Mouse (Mus musculus) thymus, adult 2 months (tissue): Measurements from ENCODE around the gene Megf11. TPM values are rescaled to one million over a fixed set of nuclear protein-coding genes. Genes with fewer than 3 reads are reported as not detected.

Experiments
- DNase-seq: peaks from one replicate; pipeline ENCODE4 v3.0.0; 2021
- H3K27ac ChIP-seq: fragments of 200-500 bp; 2 replicates; pipeline ENCODE4 v1.5.1; 2012; ENCODE audit warnings: low read length, control low read depth; ENCODE audit not compliant: control insufficient read depth, insufficient read depth
- H3K27me3 ChIP-seq: fragments of 200-500 bp; 2 replicates; pipeline ENCODE4 v1.6.1; 2012; ENCODE audit warnings: mild to moderate bottlenecking, low read length, moderate library complexity, mixed read lengths; ENCODE audit not compliant: control insufficient read depth, insufficient read depth
- H3K36me3 ChIP-seq: fragments of 200-500 bp; 2 replicates; pipeline ENCODE4 v1.6.1; 2012; ENCODE audit warnings: mild to moderate bottlenecking, low read length, moderate library complexity; ENCODE audit not compliant: control insufficient read depth, insufficient read depth
- H3K4me1 ChIP-seq: fragments of 200-500 bp; replicated peaks from 2 replicates; pipeline ENCODE4 v1.6.1; 2012; ENCODE audit warnings: low read length; ENCODE audit not compliant: control insufficient read depth, insufficient read depth
- H3K4me3 ChIP-seq: fragments of 200-500 bp; 2 replicates; pipeline ENCODE4 v1.5.1; 2012; ENCODE audit warnings: mild to moderate bottlenecking, low read length, control low read depth, moderate library complexity; ENCODE audit not compliant: control insufficient read depth, insufficient read depth
- CTCF ChIP-seq: fragments of 200-500 bp; IDR thresholded peaks from 2 replicates; pipeline ENCODE4 v1.5.1; 2012; ENCODE audit warnings: mild to moderate bottlenecking, control low read depth, low read length, moderate library complexity, borderline replicate concordance; ENCODE audit not compliant: control insufficient read depth, poor library complexity, insufficient read depth; ENCODE audit errors: extremely low read depth
- POLR2A ChIP-seq: fragments of 200-500 bp; IDR thresholded peaks from 2 replicates; pipeline ENCODE4 v1.6.1; 2012; ENCODE audit warnings: mild to moderate bottlenecking, low read length, control low read depth, moderate library complexity; ENCODE audit not compliant: control insufficient read depth, poor library complexity, insufficient read depth; ENCODE audit errors: extremely low read depth
- WGBS: fragments of 180-500 bp; shearing (Covaris S2); methylation state at CpG from one replicate; pipeline ENCODE4 v1.1.7; 2018; 5-methylcytosine and 5-hydroxymethylcytosine counted together
- polyA plus RNA-seq: library from polyadenylated mRNA; depleted of rRNA; stranded (reverse); fragments of >200 nt; gene quantifications from 2 replicates; pipeline ENCODE4 v1.2.3, GENCODE M21; 2012

Megf11 gene
- polyA plus RNA-seq, 1 experiment = 0.70 TPM

GRCm38 (mm10) chr9:64369871-64370270 lies 15.6 kb upstream of the Megf11 start:
- Histone ChIP-seq H3K4me1 (no peaks in the 10 kb centered on the region), H3K4me3 (no peak overlapping the region), H3K36me3 (no peaks in the 10 kb centered on the region), H3K27me3 (no peaks in the 10 kb centered on the region), H3K27ac (no peak overlapping the region)
- WGBS = 71% methylated on average over 7 of the region's 7 CpGs
- no peak for TF ChIP-seq POLR2A
- no peak for TF ChIP-seq CTCF
- DNase-seq = no peak

- no peaks in the 10 kb centered on the region for H3K36me3 ChIP-seq
- no peaks in the 10 kb centered on the region for H3K27me3 ChIP-seq
- no peak overlapping the region for H3K27ac ChIP-seq
- TF ChIP-seq CTCF (no peak), POLR2A (no peak)
- no peak for DNase-seq
- no peak overlapping the region for H3K4me3 ChIP-seq
- no peaks in the 10 kb centered on the region for H3K4me1 ChIP-seq
- WGBS = 73% methylated on average over 11 of the region's 11 CpGs
These were observed 14.1 kb upstream of the Megf11 start for GRCm38 (mm10) chr9:64371305-64371819.

GRCm38 (mm10) chr9:64376380-64376779 lies 9.0 kb upstream of the Megf11 start:
- Histone ChIP-seq H3K4me3 (no peak overlapping the region), H3K27me3 (no peaks in the 10 kb centered on the region), H3K27ac (no peak overlapping the region), H3K4me1 (no peaks in the 10 kb centered on the region), H3K36me3 (no peaks in the 10 kb centered on the region)
- TF ChIP-seq POLR2A (no peak), CTCF (no peak)
- 96% methylated on average over 2 of the region's 2 CpGs for WGBS
- DNase-seq = no peak

GRCm38 (mm10) chr9:64383021-64383788 lies 2.2 kb upstream of the Megf11 start:
- DNase-seq = no peak
- H3K4me3 ChIP-seq = no peak overlapping the region
- TF ChIP-seq CTCF = no peak
- TF ChIP-seq POLR2A = no peak
- H3K36me3 ChIP-seq = no peaks in the 10 kb centered on the region
- 63% methylated on average over 10 of the region's 10 CpGs for WGBS
- H3K4me1 ChIP-seq = no peaks in the 10 kb centered on the region
- H3K27me3 ChIP-seq = peaks cover 10% of the 10 kb centered on the region; the same call in 1 of the 2 replicates
- H3K27ac ChIP-seq = no peak overlapping the region

- TF ChIP-seq CTCF = no peak
- no peak for TF ChIP-seq POLR2A
- no peaks in the 10 kb centered on the region for H3K36me3 ChIP-seq
- H3K27ac ChIP-seq = no peak overlapping the region
- no peak for DNase-seq
- no peak overlapping the region for H3K4me3 ChIP-seq
- WGBS = 7% methylated on average over 45 of the region's 45 CpGs
- no peaks in the 10 kb centered on the region for H3K4me1 ChIP-seq
- H3K27me3 ChIP-seq = peaks cover 10% of the 10 kb centered on the region; the same call in 1 of the 2 replicates
These were observed 1.2 kb downstream of the Megf11 start for GRCm38 (mm10) chr9:64386466-64387211.

GRCm38 (mm10) chr9:64389576-64390292 lies 4.3 kb downstream of the Megf11 start:
- 76% methylated on average over 7 of the region's 7 CpGs for WGBS
- H3K27me3 ChIP-seq = peaks cover 7% of the 10 kb centered on the region; the same call in 1 of the 2 replicates
- H3K4me1 ChIP-seq = no peaks in the 10 kb centered on the region
- no peak for DNase-seq
- no peak overlapping the region for H3K27ac ChIP-seq
- H3K36me3 ChIP-seq = no peaks in the 10 kb centered on the region
- no peak for TF ChIP-seq CTCF
- TF ChIP-seq POLR2A = no peak
- no peak overlapping the region for H3K4me3 ChIP-seq
